Mouse (Mus musculus): ENCODE results near the gene AC109138.7.

DNA sequence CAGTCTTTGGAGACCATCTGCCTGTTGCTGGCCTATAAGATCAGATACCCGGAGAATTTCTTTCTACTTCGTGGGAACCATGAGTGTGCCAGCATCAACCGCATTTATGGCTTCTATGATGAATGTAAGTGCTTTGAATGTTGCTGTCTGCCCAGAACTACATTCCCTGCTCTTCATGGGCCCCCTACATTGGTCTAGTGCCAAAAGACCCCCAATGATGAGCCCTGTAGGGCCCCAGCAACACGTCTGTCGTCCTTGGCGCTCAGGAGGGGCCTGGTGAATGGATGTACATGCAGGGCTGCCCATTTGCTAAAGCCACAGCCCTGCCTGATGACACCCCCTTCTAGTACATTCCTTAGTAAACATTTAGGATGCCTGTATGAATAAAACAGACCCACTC lies 21.0 kb upstream of the AC109138.7 start:
- TF ChIP-seq CTCF (IDR thresholded peaks at IDR 0.05) (no peak), EP300 (IDR thresholded peaks at IDR 0.05) (no peak)
